Mouse (Mus musculus) erythroblast, embryonic 14.5 days (primary cell): ENCODE results near the gene Arih1.

Experiments used
- GATA1 ChIP-seq: IDR thresholded peaks from 2 replicates; pipeline ENCODE4 v1.6.1; 2012; ENCODE audit warnings: low read length, inconsistent platforms, mixed read lengths
- TAL1 ChIP-seq: IDR thresholded peaks from 3 replicates; pipeline ENCODE4 v1.6.1; 2012; ENCODE audit warnings: low read length, inconsistent platforms, mixed read lengths

- no peak for TF ChIP-seq GATA1
- TF ChIP-seq TAL1 = no peak
Observed at GRCm38 (mm10) chr9:59485511-59486075, 825 bp downstream of the Arih1 start.
